Mouse (Mus musculus) liver, embryonic 16.5 days (tissue): ENCODE data around the gene Rab30. TPM values are rescaled to one million over a fixed set of nuclear protein-coding genes. Genes with fewer than 3 reads are reported as not detected.
A peak's percentile ranks its signal among the peaks of the same experiment; 100 is the strongest.

Source experiments
- ATAC-seq: fragments of 200-750 bp; cut with Nextera tagmentation; 2 replicates; pipeline ENCODE4 v1.8.0; 2017; ENCODE audit warnings: low read depth, mild to moderate bottlenecking, moderate number of reproducible peaks, moderate library complexity
- H3K27ac ChIP-seq: fragments of 300-500 bp; sonication (generic); 2 replicates; pipeline ENCODE4 v1.5.1; 2014; ENCODE audit warnings: mild to moderate bottlenecking, low read length
- H3K27me3 ChIP-seq: fragments of 300-500 bp; sonication (generic); 2 replicates; pipeline ENCODE4 v1.6.1; 2014; ENCODE audit warnings: low read depth, low read length, mixed read lengths; ENCODE audit not compliant: control insufficient read depth, insufficient read depth
- H3K36me3 ChIP-seq: fragments of 300-500 bp; sonication (generic); 2 replicates; pipeline ENCODE4 v1.6.1; 2014; ENCODE audit warnings: mild to moderate bottlenecking; ENCODE audit not compliant: control insufficient read depth, insufficient read depth
- H3K4me1 ChIP-seq: fragments of 300-500 bp; sonication (generic); 2 replicates; pipeline ENCODE4 v1.6.1; 2014; ENCODE audit warnings: low read depth, low read length, mixed read lengths; ENCODE audit not compliant: control insufficient read depth
- H3K4me2 ChIP-seq: fragments of 300-500 bp; sonication (generic); 2 replicates; pipeline ENCODE4 v1.6.1; 2014; ENCODE audit warnings: low read depth, low read length, mixed read lengths
- H3K4me3 ChIP-seq: fragments of 300-500 bp; sonication (generic); 2 replicates; pipeline ENCODE4 v1.5.1; 2014; ENCODE audit warnings: low read depth, mild to moderate bottlenecking, low read length
- H3K9ac ChIP-seq: fragments of 300-500 bp; sonication (generic); 2 replicates; pipeline ENCODE4 v1.6.1; 2014; ENCODE audit warnings: low read depth, low read length
- H3K9me3 ChIP-seq: fragments of 300-500 bp; sonication (generic); replicated peaks from 2 replicates; pipeline ENCODE4 v1.6.1; 2016; ENCODE audit warnings: low read length; ENCODE audit not compliant: control insufficient read depth
- WGBS: fragments of 180-500 bp; shearing (Covaris S2); extraction: QIAGEN DNeasy Blood & Tissue Kit; methylation state at CpG from one replicate; pipeline ENCODE4 v1.1.7; 2014; ENCODE audit not compliant: insufficient replicate concordance; 5-methylcytosine and 5-hydroxymethylcytosine counted together
- polyA plus RNA-seq: library from polyadenylated mRNA; unstranded; fragments of >200 nt; fragmentation: Nextera tagmentation; extraction: Ambion mirVana; gene quantifications from 2 replicates; pipeline ENCODE4 v1.2.1, GENCODE M21; 2015

The Rab30 gene
- polyA plus RNA-seq, 1 experiment from 2014 or later: 5.3 TPM

DNA sequence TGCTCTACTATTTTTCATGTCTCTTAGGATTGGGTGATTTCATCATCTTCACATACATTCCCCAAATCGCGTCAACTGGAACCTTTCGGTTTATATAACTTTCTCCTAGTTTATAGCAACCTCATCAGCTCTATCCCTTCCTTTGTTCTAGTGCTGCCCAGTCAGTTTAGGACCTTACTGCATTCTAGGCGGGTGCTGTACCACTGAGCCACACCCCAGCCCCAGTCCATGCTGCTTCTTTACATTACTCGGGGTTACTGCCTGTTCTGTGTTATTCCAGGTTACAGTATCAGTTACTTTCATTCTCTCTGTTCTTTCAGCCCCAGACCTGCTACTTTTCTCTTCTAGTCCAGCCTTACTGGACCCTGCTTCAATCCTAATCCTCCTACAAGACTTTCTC lies 145.8 kb downstream of the Rab30 start:
- no peak overlapping the region for H3K9ac ChIP-seq
- 60% methylated on average over 5 of the region's 5 CpGs for WGBS
- H3K4me1 ChIP-seq: peaks cover 41% of the 10 kb centered on the region
- no peaks in the 10 kb centered on the region for H3K27me3 ChIP-seq
- H3K27ac ChIP-seq: peak overlapping the region; percentile 19; the same call in 1 of the 2 replicates
- ATAC-seq: peak; percentile 68
- no peak overlapping the region for H3K4me2 ChIP-seq
- H3K36me3 ChIP-seq: no peaks in the 10 kb centered on the region; the same call in 1 of the 2 replicates
- no peak overlapping the region for H3K4me3 ChIP-seq
- H3K9me3 ChIP-seq: no peaks in the 10 kb centered on the region

- no peaks in the 10 kb centered on the region; the same call in 1 of the 2 replicates for H3K36me3 ChIP-seq
- H3K4me2 ChIP-seq: no peak overlapping the region
- H3K4me1 ChIP-seq: peaks cover 23% of the 10 kb centered on the region
- no peak overlapping the region for H3K9ac ChIP-seq
- no peak overlapping the region for H3K4me3 ChIP-seq
- WGBS: 44% methylated on average over 1 of the region's 1 CpGs
- no peak overlapping the region for H3K27ac ChIP-seq
- no peak for ATAC-seq
- no peaks in the 10 kb centered on the region for H3K9me3 ChIP-seq
- no peaks in the 10 kb centered on the region for H3K27me3 ChIP-seq
Measured at GRCm38 (mm10) chr7:92890211-92890610, 148.8 kb downstream of the Rab30 start.

DNA sequence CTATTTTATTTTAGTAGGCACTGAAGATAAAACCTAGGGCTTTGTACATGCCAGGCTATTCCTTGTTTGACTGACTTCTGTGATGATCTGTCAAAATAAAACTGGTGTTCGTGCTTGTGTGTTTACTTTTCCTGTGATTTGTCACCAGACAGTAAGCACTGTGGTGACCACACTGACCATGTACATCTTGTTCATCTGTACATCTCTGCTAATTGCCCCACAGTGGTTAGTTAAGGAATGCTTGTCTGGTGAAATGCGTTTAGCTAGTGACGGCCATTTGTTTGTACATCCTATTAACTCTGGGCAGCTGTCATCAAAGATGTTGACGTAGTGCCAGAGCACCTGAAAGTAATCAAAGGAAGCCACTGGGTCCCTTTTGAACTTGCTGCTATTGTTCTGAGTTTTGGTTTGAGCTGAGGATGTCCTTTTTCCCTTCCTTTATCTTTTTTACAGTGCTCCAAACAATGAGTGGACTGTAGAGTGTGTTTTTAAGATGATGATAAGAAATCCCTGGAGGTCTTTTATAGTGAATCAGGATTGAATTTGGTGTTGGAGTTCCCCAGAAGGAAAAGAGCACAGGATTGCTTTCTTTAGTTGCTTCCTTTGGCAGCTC lies 149.3 kb downstream of the Rab30 start:
- no peaks in the 10 kb centered on the region for H3K9me3 ChIP-seq
- 63% methylated on average over 4 of the region's 4 CpGs for WGBS
- ATAC-seq: no peak
- H3K4me3 ChIP-seq: no peak overlapping the region
- H3K36me3 ChIP-seq: no peaks in the 10 kb centered on the region; the same call in 1 of the 2 replicates
- no peaks in the 10 kb centered on the region for H3K27me3 ChIP-seq
- H3K9ac ChIP-seq: no peak overlapping the region
- H3K4me2 ChIP-seq: no peak overlapping the region
- no peak overlapping the region for H3K27ac ChIP-seq
- peaks cover 18% of the 10 kb centered on the region for H3K4me1 ChIP-seq

- Histone ChIP-seq H3K27me3 (no peaks in the 10 kb centered on the region), H3K4me3 (no peak overlapping the region), H3K4me2 (no peak overlapping the region), H3K36me3 (no peaks in the 10 kb centered on the region), H3K9ac (no peak overlapping the region), H3K9me3 (no peaks in the 10 kb centered on the region), H3K4me1 (peaks cover 2% of the 10 kb centered on the region), H3K27ac (no peak overlapping the region)
- WGBS: 25% methylated on average over 3 of the region's 3 CpGs
- no peak for ATAC-seq
Measured at GRCm38 (mm10) chr7:92893478-92893877, 152.1 kb downstream of the Rab30 start.

Other genes with a start within 250 kb of the Rab30 start
- 11.8 and 14.9 TPM in 2 replicates for gene Ccdc90b, start 180.5 kb upstream of the Rab30 start, polyA plus RNA-seq
- 0.33 and 0.43 TPM in 2 replicates for gene Ankrd42, start 104.5 kb upstream of the Rab30 start, polyA plus RNA-seq
- gene Pcf11, start 71.7 kb upstream of the Rab30 start, polyA plus RNA-seq: 9.5 and 9.9 TPM in 2 replicates
- gene Ddias, start 132.6 kb downstream of the Rab30 start, polyA plus RNA-seq: 10.0 and 10.2 TPM in 2 replicates
- gene Prcp, start 132.9 kb downstream of the Rab30 start, polyA plus RNA-seq: 12.2 and 15.0 TPM in 2 replicates